In genomic region chr5:137425648-137426047, GRCm38 (mm10) we compare ENCODE assay signal across 18 mouse cellular contexts. TPM values are rescaled to one million over a fixed set of nuclear protein-coding genes. Genes with fewer than 3 reads are reported as not detected.
DNase-seq lines count a peak whose midpoint lies in the region; ATAC-seq and TF ChIP-seq lines count a peak whose summit lies in the region.
"Had no signal": no experiment of that assay in that cellular context is flagged by ENCODE, and none has a peak within 500 bp of the region (broad histone marks: within the 10 kb centered on the region; RNA-seq: fewer than 3 reads in every experiment).

No protein-coding gene starts in this region.

- TF ChIP-seq CTCF in midbrain, postnatal 0 days (IDR thresholded peaks at IDR 0.05) = no peak

- WGBS in embryonic facial prominence, embryonic 14.5 days = 54% methylated on average over 6 of the region's 6 CpGs
- 71% methylated on average over 6 of the region's 6 CpGs for WGBS in embryonic facial prominence, embryonic 10.5 days
- 54% methylated on average over 6 of the region's 6 CpGs for WGBS in midbrain, postnatal 0 days
- 66% methylated on average over 6 of the region's 6 CpGs for WGBS in midbrain, embryonic 13.5 days

- H3K9ac ChIP-seq in embryonic facial prominence, embryonic 14.5 days (ENCODE audit: low read depth, low read length) = no peak overlapping the region
- no peak overlapping the region for H3K9ac ChIP-seq in midbrain, postnatal 0 days (replicated peaks; ENCODE audit: low read length, poor library complexity, severe bottlenecking)
- H3K9ac ChIP-seq in midbrain, embryonic 13.5 days (replicated peaks) = no peak overlapping the region
- H3K9ac ChIP-seq: forebrain, embryonic 15.5 days; heart, embryonic 15.5 days; limb, embryonic 12.5 days; midbrain, embryonic 12.5 days had no signal

- H3K27ac ChIP-seq in embryonic facial prominence, embryonic 14.5 days (replicated peaks; ENCODE audit: low read depth, low read length) = no peak overlapping the region
- H3K27ac ChIP-seq in embryonic facial prominence, embryonic 10.5 days (replicated peaks) = no peak overlapping the region
- H3K27ac ChIP-seq in midbrain, postnatal 0 days (ENCODE audit: low read depth, low read length) = peak overlapping the region; percentile 55
- no peak overlapping the region for H3K27ac ChIP-seq in midbrain, embryonic 13.5 days
- H3K27ac ChIP-seq: forebrain, embryonic 15.5 days; heart, embryonic 15.5 days; limb, embryonic 12.5 days; midbrain, embryonic 12.5 days had no signal

- H3K4me2 ChIP-seq in embryonic facial prominence, embryonic 14.5 days (ENCODE audit: low read depth, low read length) = no peak overlapping the region
- no peak overlapping the region for H3K4me2 ChIP-seq in midbrain, postnatal 0 days (ENCODE audit: low read depth, low read length, poor library complexity, severe bottlenecking)
- H3K4me2 ChIP-seq in midbrain, embryonic 13.5 days (replicated peaks) = no peak overlapping the region
- H3K4me2 ChIP-seq: forebrain, embryonic 15.5 days; heart, embryonic 15.5 days; limb, embryonic 12.5 days; midbrain, embryonic 12.5 days had no signal

- H3K27me3 ChIP-seq in embryonic facial prominence, embryonic 14.5 days (replicated peaks; ENCODE audit: control insufficient read depth, insufficient read depth, low read length) = no peaks in the 10 kb centered on the region
- H3K27me3 ChIP-seq in embryonic facial prominence, embryonic 10.5 days (replicated peaks; ENCODE audit: low read depth, poor library complexity, severe bottlenecking) = no peaks in the 10 kb centered on the region
- no peaks in the 10 kb centered on the region for H3K27me3 ChIP-seq in midbrain, postnatal 0 days (ENCODE audit: insufficient read depth, low read length)
- no peaks in the 10 kb centered on the region for H3K27me3 ChIP-seq in midbrain, embryonic 13.5 days
- H3K27me3 ChIP-seq: forebrain, embryonic 15.5 days; heart, embryonic 15.5 days; limb, embryonic 12.5 days; midbrain, embryonic 12.5 days had no signal

- H3K4me1 ChIP-seq in embryonic facial prominence, embryonic 14.5 days (ENCODE audit: control insufficient read depth, insufficient read depth, low read length) = peaks cover 7% of the 10 kb centered on the region; the same call in 1 of the 2 replicates
- peaks cover 9% of the 10 kb centered on the region for H3K4me1 ChIP-seq in embryonic facial prominence, embryonic 10.5 days
- H3K4me1 ChIP-seq in midbrain, postnatal 0 days (ENCODE audit: insufficient read depth, low read length) = peaks cover 3% of the 10 kb centered on the region; the same call in 1 of the 2 replicates
- H3K4me1 ChIP-seq in midbrain, embryonic 13.5 days (replicated peaks) = 0 out of 2 replicates have a peak, but pooled peaks cover 3% of the 10 kb centered on the region
- H3K4me1 ChIP-seq: heart, embryonic 15.5 days; midbrain, embryonic 12.5 days had no signal

- no peak overlapping the region for H3K4me3 ChIP-seq in embryonic facial prominence, embryonic 14.5 days (ENCODE audit: low read depth, low read length)
- H3K4me3 ChIP-seq in embryonic facial prominence, embryonic 10.5 days = no peak overlapping the region
- no peak overlapping the region for H3K4me3 ChIP-seq in midbrain, postnatal 0 days (ENCODE audit: low read depth, low read length)
- no peak overlapping the region for H3K4me3 ChIP-seq in midbrain, embryonic 13.5 days (replicated peaks)
- H3K4me3 ChIP-seq: forebrain, embryonic 15.5 days; heart, embryonic 15.5 days; limb, embryonic 12.5 days; midbrain, embryonic 12.5 days had no signal

- no peaks in the 10 kb centered on the region for H3K9me3 ChIP-seq in embryonic facial prominence, embryonic 14.5 days (ENCODE audit: control insufficient read depth, low read length)
- H3K9me3 ChIP-seq in embryonic facial prominence, embryonic 10.5 days = no peaks in the 10 kb centered on the region
- no peaks in the 10 kb centered on the region for H3K9me3 ChIP-seq in midbrain, postnatal 0 days (ENCODE audit: low read length)
- H3K9me3 ChIP-seq in midbrain, embryonic 13.5 days = no peaks in the 10 kb centered on the region
- H3K9me3 ChIP-seq: forebrain, embryonic 15.5 days; heart, embryonic 15.5 days; limb, embryonic 12.5 days; midbrain, embryonic 12.5 days had no signal

- ATAC-seq in embryonic facial prominence, embryonic 14.5 days (ENCODE audit: low read depth) = no peak
- peak; percentile 49; the same call in 1 of the 2 replicates for ATAC-seq in midbrain, postnatal 0 days (ENCODE audit: low FRiP score)
- ATAC-seq in midbrain, embryonic 13.5 days = no peak
- ATAC-seq: forebrain, embryonic 15.5 days; hindbrain, embryonic 16.5 days had no signal

- no peaks in the 10 kb centered on the region for H3K36me3 ChIP-seq in embryonic facial prominence, embryonic 14.5 days (ENCODE audit: control insufficient read depth, insufficient read depth, low read length)
- no peaks in the 10 kb centered on the region for H3K36me3 ChIP-seq in embryonic facial prominence, embryonic 10.5 days (replicated peaks)
- no peaks in the 10 kb centered on the region for H3K36me3 ChIP-seq in midbrain, postnatal 0 days (ENCODE audit: insufficient read depth, low read length)
- H3K36me3 ChIP-seq in midbrain, embryonic 13.5 days = no peaks in the 10 kb centered on the region
- H3K36me3 ChIP-seq: forebrain, embryonic 15.5 days; heart, embryonic 15.5 days; limb, embryonic 12.5 days; midbrain, embryonic 12.5 days had no signal

- DNase-seq in embryonic facial prominence, embryonic 14.5 days (ENCODE audit: low spot score) = peak; percentile 34
- no peak for DNase-seq in embryonic facial prominence, embryonic 10.5 days (ENCODE audit: low spot score)
- DNase-seq in midbrain, postnatal 0 days (ENCODE audit: low spot score) = peak; percentile 22
- DNase-seq in induced T-regulatory cell, adult 2 months (ENCODE audit: low read depth) = peak; percentile 25
- peak; percentile 18 for DNase-seq in thymus, postnatal 25 days
- DNase-seq in left cerebral cortex, adult 18-20 months (ENCODE audit: low spot score in 2 of 2) = no peak
- DNase-seq in ovary, postnatal 14 days (ENCODE audit: low spot score) = no peak
- DNase-seq: B cell, adult 2 months; cerebellum, adult 8-10 months; kidney, postnatal 10 days; lung, adult 18-20 months; right cerebral cortex, postnatal 25 days had no signal

RNA-seq across cellular contexts. Expression of gene Zan, which starts 51.2 kb away (rescaled TPM):
- 0.21 and 0.26 TPM in 2 replicates for polyA plus RNA-seq in embryonic facial prominence, embryonic 14.5 days (2014; fragmentation: Nextera tagmentation; extraction: Ambion mirVana)
- 0.11 and 0.16 TPM in 2 replicates for polyA plus RNA-seq in embryonic facial prominence, embryonic 10.5 days (2016; fragmentation: Nextera tagmentation; extraction: Ambion mirVana)
- total RNA-seq in midbrain, postnatal 0 days (2014; rRNA removed) = 0.85 and 0.99 TPM in 2 replicates
- 0.31 and 0.49 TPM in 2 replicates for polyA plus RNA-seq in midbrain, postnatal 0 days (2015; fragmentation: Nextera tagmentation; extraction: Ambion mirVana)
- polyA plus RNA-seq in midbrain, embryonic 13.5 days (2015; fragmentation: Nextera tagmentation; extraction: Ambion mirVana) = 0.08 and 0.12 TPM in 2 replicates
- total RNA-seq in left cerebral cortex, adult 18-20 months (2021) = under 1 TPM; 0.12 to 0.30 TPM

Comparison
In these comparisons a context has a peak if more than half of its experiments do, and no peak if none do; other contexts are left out.
1. DNase-seq: peak in embryonic facial prominence, embryonic 14.5 days (single experiment), midbrain, postnatal 0 days (single experiment), induced T-regulatory cell, adult 2 months (single experiment) and thymus, postnatal 25 days (single experiment); none in embryonic facial prominence, embryonic 10.5 days (single experiment), left cerebral cortex, adult 18-20 months (0 of 2) and ovary, postnatal 14 days (single experiment).